Mouse (Mus musculus): Measurements from ENCODE around the gene Numbl. TPM values are rescaled to one million over a fixed set of nuclear protein-coding genes. Genes with fewer than 3 reads are reported as not detected.
A peak's percentile ranks its signal among the peaks of the same experiment; 100 is the strongest.

Numbl gene
- polyA plus RNA-seq, 1 experiment: 108 TPM

DNA sequence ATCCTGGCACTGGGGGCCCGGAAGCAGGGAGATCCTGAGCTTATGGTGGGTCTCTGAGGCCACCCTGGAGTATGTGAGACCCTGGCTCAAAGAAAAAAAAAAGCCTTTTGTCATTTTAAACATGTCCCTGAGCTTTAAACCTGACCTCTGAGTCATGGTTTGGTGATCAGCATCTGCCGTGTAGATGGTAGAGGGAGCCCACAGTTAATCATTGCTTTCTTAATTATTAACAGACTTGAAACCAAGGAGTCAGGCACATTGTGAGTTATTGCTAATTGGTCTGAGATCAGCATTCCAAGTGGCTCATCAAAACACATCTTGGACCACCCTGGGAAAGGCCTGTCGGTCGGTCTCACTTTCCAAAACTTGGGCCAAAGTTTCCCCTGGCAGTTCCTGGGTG, 24.0 kb downstream of the Numbl start:
- TF ChIP-seq POLR2A (IDR thresholded peaks at IDR 0.05; ENCODE audit: extremely low read depth, insufficient read depth, low read length) (no peak), CTCF (IDR thresholded peaks at IDR 0.05; ENCODE audit: extremely low read depth, insufficient read depth, low read length) (no peak)
- Histone ChIP-seq H3K4me3 (ENCODE audit: insufficient read depth, low read length) (no peak overlapping the region), H3K4me1 (ENCODE audit: control insufficient read depth, insufficient read depth, low read length) (no peaks in the 10 kb centered on the region), H3K27ac (ENCODE audit: insufficient read depth, low read length) (no peak overlapping the region)

DNA sequence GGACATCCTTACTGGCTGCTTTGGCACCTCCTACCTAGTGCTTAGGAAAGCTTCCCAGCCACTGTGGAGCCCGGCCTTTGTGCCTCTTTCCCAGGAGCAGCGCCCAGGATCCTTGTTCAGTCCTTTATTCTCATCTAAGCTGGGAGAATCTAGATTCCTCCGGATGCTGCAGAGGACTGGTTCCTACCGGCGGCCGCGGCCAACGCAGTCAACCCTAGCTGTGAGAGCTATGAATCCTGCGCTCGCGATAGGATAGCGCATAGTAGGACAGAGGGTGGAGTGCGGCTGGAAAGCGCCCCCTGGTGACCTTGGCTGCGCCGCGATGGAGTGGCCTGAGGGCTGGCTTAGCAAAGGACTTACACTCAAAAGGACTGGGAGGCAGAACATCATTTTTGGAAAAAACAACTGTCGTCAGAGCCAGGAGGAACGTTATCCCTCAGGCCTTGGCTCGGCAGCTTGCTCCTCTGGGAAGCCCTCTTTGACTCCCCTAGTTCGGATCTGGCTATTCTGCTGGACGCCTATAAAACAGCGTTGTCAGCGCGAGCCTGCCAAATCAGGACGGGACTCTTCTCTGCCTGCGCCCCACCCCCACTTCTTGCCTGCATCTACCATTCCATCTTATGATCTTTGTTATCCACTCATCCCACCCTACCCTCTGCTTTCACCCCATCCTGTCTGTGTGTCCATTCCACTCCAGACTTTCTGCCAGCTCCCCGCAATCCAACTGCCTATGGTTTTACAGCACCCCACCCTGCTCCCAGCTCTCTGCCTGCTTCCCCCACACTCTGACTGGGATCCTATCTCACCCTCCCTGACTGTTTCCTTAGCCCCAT, 26.8 kb downstream of the Numbl start:
- Histone ChIP-seq H3K27ac (ENCODE audit: insufficient read depth, low read length) (no peak overlapping the region), H3K4me3 (ENCODE audit: insufficient read depth, low read length) (no peak overlapping the region), H3K4me1 (ENCODE audit: control insufficient read depth, insufficient read depth, low read length) (no peaks in the 10 kb centered on the region)
- TF ChIP-seq POLR2A (IDR thresholded peaks at IDR 0.05; ENCODE audit: extremely low read depth, insufficient read depth, low read length) (no peak), CTCF (IDR thresholded peaks at IDR 0.05; ENCODE audit: extremely low read depth, insufficient read depth, low read length) (no peak)

DNA sequence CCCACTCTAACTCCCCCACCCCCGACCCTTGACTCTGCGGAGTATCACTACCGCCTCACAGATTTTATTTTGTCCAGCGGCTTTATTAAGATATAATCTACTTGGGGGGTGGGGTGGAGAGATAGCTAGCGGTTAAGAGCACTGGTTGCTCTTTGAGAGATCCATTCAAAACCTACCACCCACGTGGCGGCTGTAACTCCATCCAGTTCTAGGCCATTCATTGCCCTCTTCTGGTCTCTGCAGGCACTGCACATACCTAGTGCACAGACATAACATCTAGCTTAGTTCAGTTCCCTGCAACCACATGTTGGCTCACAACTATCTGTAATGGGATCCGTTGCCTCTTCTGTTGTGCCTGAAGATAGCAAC, 27.4 kb downstream of the Numbl start:
- Histone ChIP-seq H3K27ac (ENCODE audit: insufficient read depth, low read length) (no peak overlapping the region), H3K4me1 (ENCODE audit: control insufficient read depth, insufficient read depth, low read length) (no peaks in the 10 kb centered on the region), H3K4me3 (ENCODE audit: insufficient read depth, low read length) (no peak overlapping the region)
- TF ChIP-seq POLR2A (IDR thresholded peaks at IDR 0.05; ENCODE audit: extremely low read depth, insufficient read depth, low read length) (no peak), CTCF (IDR thresholded peaks at IDR 0.05; ENCODE audit: extremely low read depth, insufficient read depth, low read length) (peak; percentile 63)

DNA sequence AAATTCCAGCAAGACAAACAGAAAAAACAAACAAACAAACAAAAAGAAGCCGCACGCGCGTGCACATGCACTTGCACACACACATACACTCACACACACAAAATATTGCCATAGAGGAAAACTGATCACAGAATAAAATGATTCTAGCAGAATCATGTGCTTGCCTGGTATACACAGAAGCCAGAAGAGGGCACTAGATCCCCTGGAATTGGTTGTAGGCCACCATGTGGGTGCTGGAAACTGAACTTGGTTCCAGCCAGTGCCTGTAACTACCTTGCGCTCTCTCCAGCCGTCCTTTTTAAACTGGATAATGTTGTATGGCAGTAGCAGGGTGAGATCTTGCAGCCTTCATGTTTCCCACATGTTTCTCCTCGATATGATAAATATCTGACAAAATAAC, 30.5 kb downstream of the Numbl start:
- no peaks in the 10 kb centered on the region for H3K4me1 ChIP-seq (ENCODE audit: control insufficient read depth, insufficient read depth, low read length)

DNA sequence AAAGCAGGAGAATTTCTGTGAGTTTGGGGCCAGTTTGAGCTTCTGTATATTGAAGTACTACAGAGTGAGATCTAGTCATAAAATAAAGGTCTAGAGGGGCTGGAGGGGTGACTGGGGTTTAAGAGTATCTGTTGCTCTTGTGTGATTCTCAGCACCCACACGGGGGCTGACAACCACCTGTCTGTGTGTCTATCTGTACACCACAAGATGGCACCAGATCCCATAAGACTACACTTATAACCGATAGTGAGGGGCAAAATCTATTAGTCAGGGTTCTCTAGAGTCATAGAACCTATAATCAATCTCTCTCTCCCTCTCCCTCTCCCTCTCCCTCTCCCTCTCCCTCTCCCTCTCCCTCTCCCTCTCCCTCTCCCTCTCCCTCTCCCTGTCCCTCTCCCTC, 32.3 kb downstream of the Numbl start:
- H3K4me3 ChIP-seq (ENCODE audit: insufficient read depth, low read length): no peak overlapping the region
- H3K4me1 ChIP-seq (ENCODE audit: control insufficient read depth, insufficient read depth, low read length): no peaks in the 10 kb centered on the region
- no peak overlapping the region for H3K27ac ChIP-seq (ENCODE audit: insufficient read depth, low read length)
- TF ChIP-seq POLR2A (IDR thresholded peaks at IDR 0.05; ENCODE audit: extremely low read depth, insufficient read depth, low read length) (no peak), CTCF (IDR thresholded peaks at IDR 0.05; ENCODE audit: extremely low read depth, insufficient read depth, low read length) (no peak)

More for the DNA sequence above, 30.5 kb downstream of the Numbl start:
- Histone ChIP-seq H3K4me3 (ENCODE audit: insufficient read depth, low read length) (no peak overlapping the region), H3K27ac (ENCODE audit: insufficient read depth, low read length) (no peak overlapping the region)
- no peak for TF ChIP-seq CTCF (IDR thresholded peaks at IDR 0.05; ENCODE audit: extremely low read depth, insufficient read depth, low read length)
- no peak for TF ChIP-seq POLR2A (IDR thresholded peaks at IDR 0.05; ENCODE audit: extremely low read depth, insufficient read depth, low read length)

DNA sequence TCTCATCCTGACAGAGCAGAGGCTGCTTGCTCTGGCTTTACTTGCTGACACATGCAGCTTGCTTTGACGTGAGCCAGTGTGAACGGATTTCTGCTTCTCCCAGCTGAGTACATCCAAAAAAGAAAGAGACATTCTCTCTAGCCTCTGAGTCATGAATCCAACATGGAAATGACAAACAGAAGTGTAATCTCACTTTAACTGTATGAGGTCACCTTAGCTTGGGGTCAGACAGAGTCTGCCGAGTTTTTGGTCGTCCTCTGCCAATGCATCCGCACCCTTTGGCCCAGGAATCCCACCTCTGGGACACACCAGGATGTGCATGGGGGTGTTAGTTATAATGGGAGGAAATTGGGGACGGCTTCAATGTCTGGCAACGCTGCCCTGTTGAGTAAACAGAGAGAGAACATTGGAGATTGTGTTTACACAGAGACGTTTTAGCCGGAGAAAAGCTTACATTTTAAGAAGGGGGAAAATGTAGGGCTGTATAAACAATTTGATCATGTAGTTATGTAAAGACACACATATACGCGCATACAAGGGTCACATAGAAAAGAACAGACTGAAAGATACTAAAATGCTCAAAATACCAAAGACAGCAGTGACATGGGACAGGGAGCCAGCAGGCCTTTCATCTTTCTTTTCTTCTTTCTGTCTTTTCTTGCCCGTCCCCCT, 33.7 kb downstream of the Numbl start:
- no peak for TF ChIP-seq POLR2A (IDR thresholded peaks at IDR 0.05; ENCODE audit: extremely low read depth, insufficient read depth, low read length)
- TF ChIP-seq CTCF (IDR thresholded peaks at IDR 0.05; ENCODE audit: extremely low read depth, insufficient read depth, low read length): no peak
- no peaks in the 10 kb centered on the region for H3K4me1 ChIP-seq (ENCODE audit: control insufficient read depth, insufficient read depth, low read length)
- H3K27ac ChIP-seq (ENCODE audit: insufficient read depth, low read length): no peak overlapping the region
- no peak overlapping the region for H3K4me3 ChIP-seq (ENCODE audit: insufficient read depth, low read length)

DNA sequence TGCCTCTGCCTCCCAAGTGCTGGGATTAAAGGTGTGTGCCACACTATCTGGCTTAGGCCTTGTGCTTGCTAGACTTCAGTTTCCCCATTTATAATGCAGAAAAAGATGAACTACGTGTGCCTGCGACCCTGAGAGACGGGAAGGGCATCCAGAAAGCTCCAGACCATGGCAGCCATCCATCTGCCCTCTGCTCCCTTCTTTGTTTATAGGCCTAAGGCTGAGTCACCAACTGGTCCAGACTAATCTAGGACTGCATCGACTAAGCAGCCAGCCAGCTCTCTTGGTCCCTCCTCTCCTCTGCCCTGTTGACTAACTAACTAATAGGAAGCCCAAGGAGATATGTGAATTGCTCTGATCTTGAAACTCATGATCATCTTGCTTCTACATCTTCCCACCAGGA, 37.7 kb downstream of the Numbl start:
- H3K4me3 ChIP-seq (ENCODE audit: insufficient read depth, low read length): no peak overlapping the region
- TF ChIP-seq POLR2A (IDR thresholded peaks at IDR 0.05; ENCODE audit: extremely low read depth, insufficient read depth, low read length) (no peak), CTCF (IDR thresholded peaks at IDR 0.05; ENCODE audit: extremely low read depth, insufficient read depth, low read length) (no peak)
- no peaks in the 10 kb centered on the region for H3K4me1 ChIP-seq (ENCODE audit: control insufficient read depth, insufficient read depth, low read length)
- no peak overlapping the region for H3K27ac ChIP-seq (ENCODE audit: insufficient read depth, low read length)

DNA sequence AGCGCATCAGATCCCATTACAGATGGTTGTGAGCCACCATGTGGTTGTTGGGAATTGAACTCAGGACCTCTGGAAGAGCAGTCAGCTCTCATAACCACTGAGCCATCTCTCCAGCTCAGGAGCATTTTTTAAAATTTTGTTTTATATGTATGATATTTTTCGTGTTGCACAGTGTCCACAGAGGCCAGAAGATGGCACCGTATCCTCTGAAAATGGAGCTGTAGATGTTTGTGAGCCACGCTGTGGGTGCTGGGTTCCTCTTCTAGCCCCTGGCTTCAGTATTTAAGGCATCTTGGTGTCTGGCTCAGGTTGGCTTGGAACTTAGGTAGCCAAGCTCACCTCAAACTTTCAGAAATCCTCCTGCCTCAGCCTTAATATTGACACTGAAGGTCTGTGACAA, 38.3 kb downstream of the Numbl start:
- Histone ChIP-seq H3K27ac (ENCODE audit: insufficient read depth, low read length) (no peak overlapping the region), H3K4me1 (ENCODE audit: control insufficient read depth, insufficient read depth, low read length) (no peaks in the 10 kb centered on the region), H3K4me3 (ENCODE audit: insufficient read depth, low read length) (no peak overlapping the region)
- no peak for TF ChIP-seq CTCF (IDR thresholded peaks at IDR 0.05; ENCODE audit: extremely low read depth, insufficient read depth, low read length)
- no peak for TF ChIP-seq POLR2A (IDR thresholded peaks at IDR 0.05; ENCODE audit: extremely low read depth, insufficient read depth, low read length)

DNA sequence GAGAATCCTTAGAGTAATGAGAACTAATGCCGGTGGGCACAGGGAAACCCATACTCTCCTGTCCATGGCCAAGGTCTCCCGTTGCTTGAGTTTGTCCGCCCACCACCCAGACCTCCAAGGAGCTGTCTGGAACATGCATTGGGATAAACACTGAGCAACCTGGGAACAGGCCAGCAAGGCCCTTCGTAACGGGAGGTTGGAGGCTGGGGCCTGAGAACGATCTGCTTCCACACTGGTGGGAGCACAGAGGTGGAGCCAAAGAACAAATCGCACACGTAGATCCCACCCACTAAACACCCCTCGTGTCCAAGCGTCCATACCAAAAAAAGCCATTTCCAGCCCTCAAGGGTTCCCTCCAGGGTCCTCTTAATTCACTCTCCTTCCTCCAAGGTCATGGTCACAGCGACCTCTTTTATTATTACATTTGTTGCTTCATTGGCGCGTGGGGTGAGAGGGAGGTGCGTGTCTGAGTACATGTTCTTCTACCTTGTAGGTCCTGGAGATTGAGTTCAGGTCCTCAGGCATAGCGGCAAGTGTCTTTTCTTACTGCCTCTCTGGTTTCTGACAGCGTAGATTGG, 39.9 kb downstream of the Numbl start:
- no peak for TF ChIP-seq POLR2A (IDR thresholded peaks at IDR 0.05; ENCODE audit: extremely low read depth, insufficient read depth, low read length)
- TF ChIP-seq CTCF (IDR thresholded peaks at IDR 0.05; ENCODE audit: extremely low read depth, insufficient read depth, low read length): no peak
- no peak overlapping the region for H3K27ac ChIP-seq (ENCODE audit: insufficient read depth, low read length)
- no peaks in the 10 kb centered on the region for H3K4me1 ChIP-seq (ENCODE audit: control insufficient read depth, insufficient read depth, low read length)
- H3K4me3 ChIP-seq (ENCODE audit: insufficient read depth, low read length): no peak overlapping the region
